Mouse (Mus musculus): ENCODE measurements around the gene Spats2. TPM values are rescaled to one million over a fixed set of nuclear protein-coding genes. Genes with fewer than 3 reads are reported as not detected.

Spats2 gene
- polyA plus RNA-seq, 1 experiment from 2014 or later = 38.9 TPM

- H3K9me3 ChIP-seq = no peaks in the 10 kb centered on the region
- no peak overlapping the region for H3K9ac ChIP-seq
- peaks cover 15% of the 10 kb centered on the region for H3K4me1 ChIP-seq
- H3K4me2 ChIP-seq = no peak overlapping the region
- H3K27ac ChIP-seq = no peak overlapping the region
- no peaks in the 10 kb centered on the region for H3K27me3 ChIP-seq
- ATAC-seq (ENCODE audit: borderline replicate concordance, extremely low read depth, low FRiP score, low TSS enrichment) = no peak
- H3K4me3 ChIP-seq = no peak overlapping the region
- WGBS = 90% methylated on average over 6 of the region's 6 CpGs
- H3K36me3 ChIP-seq = no peaks in the 10 kb centered on the region
These were observed 128.1 kb downstream of the Spats2 start for GRCm38 (mm10) chr15:99253772-99254171.

GRCm38 (mm10) chr15:99254477-99255005 is 128.8 kb downstream of the Spats2 start:
- no peaks in the 10 kb centered on the region for H3K9me3 ChIP-seq
- no peaks in the 10 kb centered on the region for H3K27me3 ChIP-seq
- no peak overlapping the region for H3K4me3 ChIP-seq
- H3K36me3 ChIP-seq = no peaks in the 10 kb centered on the region
- WGBS = 83% methylated on average over 2 of the region's 2 CpGs
- ATAC-seq (ENCODE audit: borderline replicate concordance, extremely low read depth, low FRiP score, low TSS enrichment) = no peak
- no peak overlapping the region for H3K9ac ChIP-seq
- H3K27ac ChIP-seq = no peak overlapping the region
- no peak overlapping the region for H3K4me2 ChIP-seq
- peaks cover 20% of the 10 kb centered on the region for H3K4me1 ChIP-seq

GRCm38 (mm10) chr15:99255241-99255749 is 129.6 kb downstream of the Spats2 start:
- no peaks in the 10 kb centered on the region for H3K36me3 ChIP-seq
- no peaks in the 10 kb centered on the region for H3K9me3 ChIP-seq
- H3K27ac ChIP-seq = no peak overlapping the region
- H3K4me1 ChIP-seq = peaks cover 25% of the 10 kb centered on the region
- 76% methylated on average over 6 of the region's 6 CpGs for WGBS
- H3K9ac ChIP-seq = no peak overlapping the region
- ATAC-seq (ENCODE audit: borderline replicate concordance, extremely low read depth, low FRiP score, low TSS enrichment) = no peak
- H3K27me3 ChIP-seq = no peaks in the 10 kb centered on the region
- no peak overlapping the region for H3K4me3 ChIP-seq
- H3K4me2 ChIP-seq = no peak overlapping the region

GRCm38 (mm10) chr15:99259167-99259729 is 133.5 kb downstream of the Spats2 start:
- peak overlapping the region; percentile 51 for H3K4me2 ChIP-seq
- H3K36me3 ChIP-seq = no peaks in the 10 kb centered on the region
- WGBS = 40% methylated on average over 8 of the region's 8 CpGs
- no peaks in the 10 kb centered on the region for H3K9me3 ChIP-seq
- H3K27me3 ChIP-seq = no peaks in the 10 kb centered on the region
- ATAC-seq (ENCODE audit: borderline replicate concordance, extremely low read depth, low FRiP score, low TSS enrichment) = peak; percentile 88
- 0 out of 2 replicates have a peak overlapping the region, but pooled peaks have one; percentile 11 for H3K9ac ChIP-seq
- peaks cover 12% of the 10 kb centered on the region for H3K4me1 ChIP-seq
- H3K4me3 ChIP-seq = peak overlapping the region; percentile 26
- peak overlapping the region; percentile 88 for H3K27ac ChIP-seq

GRCm38 (mm10) chr15:99259730-99260252 is 134.1 kb downstream of the Spats2 start:
- peaks cover 12% of the 10 kb centered on the region for H3K4me1 ChIP-seq
- no peaks in the 10 kb centered on the region for H3K9me3 ChIP-seq
- ATAC-seq (ENCODE audit: borderline replicate concordance, extremely low read depth, low FRiP score, low TSS enrichment) = peak; percentile 82
- H3K4me3 ChIP-seq = peak overlapping the region; percentile 26
- H3K36me3 ChIP-seq = no peaks in the 10 kb centered on the region
- peak overlapping the region; percentile 88 for H3K27ac ChIP-seq
- WGBS = 2% methylated on average over 7 of the region's 10 CpGs
- H3K27me3 ChIP-seq = no peaks in the 10 kb centered on the region
- H3K4me2 ChIP-seq = peak overlapping the region; percentile 51
- 0 out of 2 replicates have a peak overlapping the region, but pooled peaks have one; percentile 11 for H3K9ac ChIP-seq

GRCm38 (mm10) chr15:99262702-99263101 is 137.0 kb downstream of the Spats2 start:
- no peak overlapping the region for H3K4me3 ChIP-seq
- H3K9me3 ChIP-seq = no peaks in the 10 kb centered on the region
- peaks cover 12% of the 10 kb centered on the region for H3K4me1 ChIP-seq
- H3K27me3 ChIP-seq = no peaks in the 10 kb centered on the region
- H3K9ac ChIP-seq = no peak overlapping the region
- no peak overlapping the region for H3K27ac ChIP-seq
- H3K4me2 ChIP-seq = no peak overlapping the region
- 54% methylated on average over 10 of the region's 10 CpGs for WGBS
- H3K36me3 ChIP-seq = no peaks in the 10 kb centered on the region
- ATAC-seq (ENCODE audit: borderline replicate concordance, extremely low read depth, low FRiP score, low TSS enrichment) = no peak

Small RNA genes within 50 kb of the gene (microRNA-seq; reads per million reads assigned to microRNA genes)
- 1.5 reads per million for gene Mir6960

Other genes with a start within 250 kb of the Spats2 start
- 9.9 and 11.6 TPM in 2 replicates for gene Rhebl1, start 231.4 kb upstream of the Spats2 start, polyA plus RNA-seq (2015; fragmentation: Nextera tagmentation; extraction: Ambion mirVana)
- 2.3 and 2.8 TPM in 2 replicates for gene Dhh, start 227.4 kb upstream of the Spats2 start, polyA plus RNA-seq (2015; fragmentation: Nextera tagmentation; extraction: Ambion mirVana)
- 14.8 and 15.8 TPM in 2 replicates for gene Lmbr1l, start 207.7 kb upstream of the Spats2 start, polyA plus RNA-seq (2015; fragmentation: Nextera tagmentation; extraction: Ambion mirVana)
- gene Tuba1b, start 191.4 kb upstream of the Spats2 start, polyA plus RNA-seq (2015; fragmentation: Nextera tagmentation; extraction: Ambion mirVana) = 1,916 and 1,998 TPM in 2 replicates
- not detected in 2 replicates for gene Gm49450, start 172.4 kb upstream of the Spats2 start, polyA plus RNA-seq (2015; fragmentation: Nextera tagmentation; extraction: Ambion mirVana)
- gene Tuba1a, start 172.2 kb upstream of the Spats2 start, polyA plus RNA-seq (2015; fragmentation: Nextera tagmentation; extraction: Ambion mirVana) = 1,060 and 1,067 TPM in 2 replicates
- 211 and 224 TPM in 2 replicates for gene Tuba1c, start 96.0 kb upstream of the Spats2 start, polyA plus RNA-seq (2015; fragmentation: Nextera tagmentation; extraction: Ambion mirVana)
- gene Prph, start 70.7 kb upstream of the Spats2 start, polyA plus RNA-seq (2015; fragmentation: Nextera tagmentation; extraction: Ambion mirVana) = 3.1 and 6.8 TPM in 2 replicates
- 35.4 and 41.9 TPM in 2 replicates for gene Troap, start 51.3 kb upstream of the Spats2 start, polyA plus RNA-seq (2015; fragmentation: Nextera tagmentation; extraction: Ambion mirVana)
- gene C1ql4, start 38.1 kb upstream of the Spats2 start, polyA plus RNA-seq (2015; fragmentation: Nextera tagmentation; extraction: Ambion mirVana) = not detected in 2 replicates
- 1.7 and 1.9 TPM in 2 replicates for gene Dnajc22, start 32.7 kb upstream of the Spats2 start, polyA plus RNA-seq (2015; fragmentation: Nextera tagmentation; extraction: Ambion mirVana)
- 0.65 and 0.79 TPM in 2 replicates for gene Kcnh3, start 98.9 kb downstream of the Spats2 start, polyA plus RNA-seq (2015; fragmentation: Nextera tagmentation; extraction: Ambion mirVana)
- 141 TPM in 2 replicates for gene Mcrs1, start 126.0 kb downstream of the Spats2 start, polyA plus RNA-seq (2015; fragmentation: Nextera tagmentation; extraction: Ambion mirVana)
- gene Prpf40b, start 169.2 kb downstream of the Spats2 start, polyA plus RNA-seq (2015; fragmentation: Nextera tagmentation; extraction: Ambion mirVana) = 55.1 and 55.3 TPM in 2 replicates
- gene Fam186b, start 170.0 kb downstream of the Spats2 start, polyA plus RNA-seq (2015; fragmentation: Nextera tagmentation; extraction: Ambion mirVana) = 0.05 and 0.35 TPM in 2 replicates
- gene Fmnl3, start 244.6 kb downstream of the Spats2 start, polyA plus RNA-seq (2015; fragmentation: Nextera tagmentation; extraction: Ambion mirVana) = 34.5 and 34.9 TPM in 2 replicates

Measured in lung, embryonic 15.5 days (tissue).